Comparison of ENCODE assay signal across 8 mouse cellular contexts in genomic region chr2:93227713-93228479, GRCm38 (mm10). TPM values are rescaled to one million over a fixed set of nuclear protein-coding genes. Genes with fewer than 3 reads are reported as not detected.
DNase-seq lines count a peak whose midpoint lies in the region; ATAC-seq and TF ChIP-seq lines count a peak whose summit lies in the region.

No protein-coding gene starts in this region.

- peak; percentile 45 for DNase-seq in gastrocnemius, adult 2 months
- no peak for DNase-seq in gastrocnemius, postnatal 36 days
- peak; percentile 65 for DNase-seq in cerebellum, adult 9-10 months
- DNase-seq in heart, postnatal 4 days: peak; percentile 41
- peak; percentile 75 to 90 for DNase-seq in layer of hippocampus, postnatal 14 days (ENCODE audit: low spot score in 2 of 2)
- DNase-seq in neural tube, embryonic 11.5 days (ENCODE audit: low spot score): peak; percentile 83
- no peak for DNase-seq in spleen, adult 12 weeks (ENCODE audit: low spot score)
- DNase-seq in spleen, postnatal 4 days (ENCODE audit: low spot score in 2 of 2): no peak

- peaks cover 26% of the 10 kb centered on the region for H3K4me1 ChIP-seq in neural tube, embryonic 11.5 days (ENCODE audit: control insufficient read depth, insufficient read depth, low read length)

- no peaks in the 10 kb centered on the region for H3K36me3 ChIP-seq in neural tube, embryonic 11.5 days (ENCODE audit: control insufficient read depth, insufficient read depth, low read length)

- 18% methylated on average over 9 of the region's 9 CpGs for WGBS in neural tube, embryonic 11.5 days

- peak; percentile 77 for ATAC-seq in neural tube, embryonic 11.5 days (ENCODE audit: insufficient read depth, low FRiP score, low TSS enrichment)

- intact Hi-C loops in gastrocnemius, adult 2 months (cut with DNase I): loop anchor here (1.0 kb wide), 2 partner anchors 101 to 105 kb away; no protein-coding TSS in a partner anchor
- intact Hi-C loops in gastrocnemius, postnatal 36 days (cut with DNase I): loop anchor here (2.0 to 10.0 kb wide), 2 partner anchors 105 to 567 kb away; no protein-coding TSS in a partner anchor

- H3K4me2 ChIP-seq in neural tube, embryonic 11.5 days (ENCODE audit: low read depth): peak overlapping the region; percentile 21; the same call in 1 of the 2 replicates

- H3K4me3 ChIP-seq in gastrocnemius, adult 2 months: no peak overlapping the region
- H3K4me3 ChIP-seq in neural tube, embryonic 11.5 days (ENCODE audit: low read depth, low read length): no peak overlapping the region

- H3K9me3 ChIP-seq in neural tube, embryonic 11.5 days (ENCODE audit: control insufficient read depth, low read length): no peaks in the 10 kb centered on the region

- peak overlapping the region; percentile 20; the same call in 1 of the 2 replicates for H3K9ac ChIP-seq in neural tube, embryonic 11.5 days (ENCODE audit: low read length)

- no peaks in the 10 kb centered on the region for H3K27me3 ChIP-seq in neural tube, embryonic 11.5 days (ENCODE audit: control insufficient read depth, insufficient read depth, low read length)

- H3K27ac ChIP-seq in gastrocnemius, adult 2 months: no peak overlapping the region
- peak overlapping the region; percentile 94 for H3K27ac ChIP-seq in neural tube, embryonic 11.5 days (ENCODE audit: low read depth, low read length)

- no peak for TF ChIP-seq CTCF in gastrocnemius, adult 2 months (IDR thresholded peaks at IDR 0.05)

RNA-seq across cellular contexts. Expression of gene Trp53i11, which starts 40.5 kb away (rescaled TPM):
- 1 to 10 TPM; 3.4 to 6.1 TPM for total RNA-seq in gastrocnemius, adult 2 months (2021)
- 1 to 10 TPM; 4.7 to 8.0 TPM for total RNA-seq in gastrocnemius, postnatal 36 days (2021)
- 10 to 100 TPM; 79.0 to 82.5 TPM for total RNA-seq in heart, postnatal 4 days (2021)
- 10 to 100 TPM; 49.2 to 53.7 TPM for total RNA-seq in layer of hippocampus, postnatal 14 days (2021)
- 228 and 261 TPM in 2 replicates for polyA plus RNA-seq in neural tube, embryonic 11.5 days (2014; fragmentation: Nextera tagmentation; extraction: Ambion mirVana)

Comparison
In these comparisons a context has a peak if more than half of its experiments do, and no peak if none do; other contexts are left out.
1. DNase-seq: peak in gastrocnemius, adult 2 months (single experiment), cerebellum, adult 9-10 months (single experiment), heart, postnatal 4 days (single experiment), layer of hippocampus, postnatal 14 days (2 of 2) and neural tube, embryonic 11.5 days (single experiment); none in gastrocnemius, postnatal 36 days (0 of 2), spleen, adult 12 weeks (single experiment) and spleen, postnatal 4 days (0 of 2).
2. RNA of gene Trp53i11, which starts 40.5 kb away (total RNA-seq): 79.0 to 82.5 TPM in heart, postnatal 4 days and 49.2 to 53.7 TPM in layer of hippocampus, postnatal 14 days; 4.7 to 8.0 TPM in gastrocnemius, postnatal 36 days and 3.4 to 6.1 TPM in gastrocnemius, adult 2 months; every median in the first group is over 4 times any median in the second.